Mouse (Mus musculus) hindlimb bud, embryonic 11.5 days (tissue): Measurements from ENCODE around the gene Washc1.
A peak's percentile ranks its signal among the peaks of the same experiment; 100 is the strongest.
"Not testable (repeated sequence)": the region's sequence is repeated elsewhere in the genome, so short reads cannot be mapped to it uniquely, and the experiment has no call there.

Experiments used
- DNase-seq: peaks from one replicate; pipeline ENCODE4 v3.0.0-alpha.2; 2012; ENCODE audit warnings: low read depth, low spot score; ENCODE audit errors: extremely low spot score

Gene Washc1

GRCm38 (mm10) chr17:66110746-66111145, 599 bp upstream of the Washc1 start:
- DNase-seq: no peak

- no peak for DNase-seq
These were observed 821 bp downstream of the Washc1 start for GRCm38 (mm10) chr17:66112166-66112565.

GRCm38 (mm10) chr17:66118991-66119390, 7.6 kb downstream of the Washc1 start:
- DNase-seq: no peak

- DNase-seq: no peak
These were observed 9.4 kb downstream of the Washc1 start for GRCm38 (mm10) chr17:66120701-66121100.

- peak; percentile 79 for DNase-seq
These were observed 11.9 kb downstream of the Washc1 start, which contains the start of gene Ddx11 for GRCm38 (mm10) chr17:66123066-66123815. Ddx11 (plus strand) TSS chr17:66123520.

- no peak for DNase-seq
These were observed 12.7 kb downstream of the Washc1 start for GRCm38 (mm10) chr17:66123816-66124610.

- no peak for DNase-seq
These were observed 13.9 kb downstream of the Washc1 start for GRCm38 (mm10) chr17:66125211-66125610.

GRCm38 (mm10) chr17:66130371-66130770, 19.0 kb downstream of the Washc1 start:
- no peak for DNase-seq

- DNase-seq: no peak
These were observed 19.9 kb downstream of the Washc1 start for GRCm38 (mm10) chr17:66131212-66131611.

GRCm38 (mm10) chr17:66152706-66153662, 41.6 kb downstream of the Washc1 start:
- not testable (repeated sequence) for DNase-seq

- not testable (repeated sequence) for DNase-seq
These were observed 42.5 kb downstream of the Washc1 start for GRCm38 (mm10) chr17:66153735-66154423.

- DNase-seq: no peak
These were observed 43.5 kb downstream of the Washc1 start for GRCm38 (mm10) chr17:66154876-66155275.

- DNase-seq: no peak
These were observed 46.9 kb downstream of the Washc1 start for GRCm38 (mm10) chr17:66158271-66158670.

GRCm38 (mm10) chr17:66167141-66167540, 55.8 kb downstream of the Washc1 start:
- not testable (repeated sequence) for DNase-seq
